Mouse (Mus musculus) mesoderm, embryonic 11.5 days (tissue): ENCODE results near the gene Tmigd1.
A peak's percentile ranks its signal among the peaks of the same experiment; 100 is the strongest.
"Not testable (repeated sequence)": the region's sequence is repeated elsewhere in the genome, so short reads cannot be mapped to it uniquely, and the experiment has no call there.

Experiments
- DNase-seq: peaks from one replicate; pipeline ENCODE4 v3.0.0-alpha.2; 2012; ENCODE audit warnings: low read depth, low spot score

The Tmigd1 gene

DNA sequence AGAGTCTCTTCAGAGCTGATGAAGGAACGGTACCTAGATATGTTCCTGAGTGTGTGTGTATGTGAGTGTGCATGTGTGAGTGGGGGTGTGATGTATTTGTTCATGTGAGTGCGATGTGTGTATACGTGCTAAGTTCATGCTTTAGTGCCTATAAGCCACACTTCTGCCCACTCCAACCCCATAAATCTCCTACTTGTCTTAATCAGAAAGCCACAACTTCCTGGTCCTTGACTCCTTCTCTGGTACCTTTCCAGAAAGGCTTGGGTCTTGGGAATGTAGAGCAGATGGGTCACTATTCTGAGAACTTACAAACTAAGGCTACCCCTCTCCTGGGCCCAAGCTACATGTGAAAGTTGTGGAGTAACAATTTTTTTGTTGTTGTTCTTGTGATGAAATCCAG is 3.2 kb upstream of the Tmigd1 start:
- DNase-seq, result no peak

DNA sequence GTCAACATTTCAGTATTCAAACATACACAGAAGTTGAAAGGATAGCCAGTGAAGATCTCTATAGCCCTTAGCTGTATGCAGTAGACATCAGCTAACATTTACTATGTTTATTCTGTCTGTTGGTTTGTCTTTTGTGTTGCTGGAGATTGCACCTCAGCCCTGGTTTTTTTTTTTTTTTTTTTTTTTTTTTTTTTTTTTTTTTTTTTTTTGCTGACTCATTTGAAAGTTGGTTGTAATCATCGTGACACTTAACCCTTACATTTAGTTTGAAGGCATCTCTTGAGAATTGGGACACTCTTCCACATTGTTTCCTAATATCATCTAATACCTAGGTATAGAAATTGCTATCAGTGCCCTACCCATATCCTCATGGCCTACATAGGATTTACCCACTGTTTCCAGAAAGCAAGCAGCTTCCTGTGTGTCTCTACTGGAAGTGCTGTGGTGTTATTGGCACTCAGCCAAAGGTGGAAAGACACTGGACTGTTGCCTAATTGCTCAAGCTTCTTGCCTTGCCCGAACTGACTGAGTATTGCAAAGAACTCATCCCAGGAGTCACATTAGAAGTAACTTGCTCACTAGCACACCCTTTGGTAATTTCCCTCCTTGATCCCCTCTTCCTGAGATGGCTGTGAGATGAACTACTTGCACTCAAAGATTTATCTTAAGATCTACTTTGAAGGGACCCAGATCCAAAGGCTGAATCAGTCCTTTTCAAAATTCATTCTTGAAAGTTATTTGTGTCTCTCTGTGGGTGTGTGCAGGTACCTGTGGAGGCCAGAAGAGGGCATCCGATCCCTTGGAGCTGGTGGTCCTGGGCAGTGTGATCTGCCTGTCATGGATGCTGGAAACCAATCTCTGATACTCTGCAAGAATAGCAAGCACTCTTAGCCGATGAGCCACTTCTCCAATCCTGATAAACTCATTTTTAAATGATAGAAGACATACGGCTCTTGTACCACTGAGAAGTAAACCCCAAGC is 1.9 kb upstream of the Tmigd1 start:
- DNase-seq, result no peak

DNA sequence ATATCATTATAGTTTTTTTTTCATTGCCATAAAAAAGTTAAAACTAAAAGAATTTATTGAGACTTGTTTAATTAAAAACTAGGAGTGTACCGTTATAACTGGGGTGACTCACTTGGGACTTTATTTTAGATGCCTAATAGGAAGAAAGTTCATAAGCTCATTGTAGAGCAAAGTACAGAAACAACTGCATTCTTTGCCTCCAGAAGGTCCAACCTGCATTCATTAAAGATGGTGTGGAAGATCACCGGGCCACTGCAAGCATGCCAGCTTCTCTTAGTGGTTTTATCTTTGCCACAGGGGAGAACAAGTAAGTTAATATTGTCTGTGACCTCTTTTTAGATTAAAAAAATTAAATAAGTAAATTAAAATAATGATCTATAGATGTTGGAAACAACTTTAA is 2.4 kb downstream of the Tmigd1 start:
- DNase-seq, result no peak

DNA sequence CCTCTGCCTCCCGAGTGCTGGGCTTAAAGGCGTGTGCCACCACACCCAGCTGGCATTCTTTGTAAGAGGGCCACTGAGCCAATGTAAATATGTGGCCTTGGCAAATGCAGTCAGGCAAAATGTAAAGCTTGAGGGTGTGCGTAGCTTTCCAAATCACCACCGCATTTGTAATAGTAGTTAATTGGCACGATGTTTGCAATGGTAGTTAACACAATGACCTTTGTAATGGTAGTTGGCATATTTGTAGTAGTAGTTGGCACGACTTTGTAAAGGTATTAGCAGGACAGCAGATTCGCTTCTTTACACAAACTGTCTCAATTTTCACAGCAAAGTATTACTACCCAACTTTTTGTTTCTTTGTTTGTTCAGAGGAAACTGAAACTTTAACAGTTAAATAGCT is 6.7 kb downstream of the Tmigd1 start:
- no peak for DNase-seq

DNA sequence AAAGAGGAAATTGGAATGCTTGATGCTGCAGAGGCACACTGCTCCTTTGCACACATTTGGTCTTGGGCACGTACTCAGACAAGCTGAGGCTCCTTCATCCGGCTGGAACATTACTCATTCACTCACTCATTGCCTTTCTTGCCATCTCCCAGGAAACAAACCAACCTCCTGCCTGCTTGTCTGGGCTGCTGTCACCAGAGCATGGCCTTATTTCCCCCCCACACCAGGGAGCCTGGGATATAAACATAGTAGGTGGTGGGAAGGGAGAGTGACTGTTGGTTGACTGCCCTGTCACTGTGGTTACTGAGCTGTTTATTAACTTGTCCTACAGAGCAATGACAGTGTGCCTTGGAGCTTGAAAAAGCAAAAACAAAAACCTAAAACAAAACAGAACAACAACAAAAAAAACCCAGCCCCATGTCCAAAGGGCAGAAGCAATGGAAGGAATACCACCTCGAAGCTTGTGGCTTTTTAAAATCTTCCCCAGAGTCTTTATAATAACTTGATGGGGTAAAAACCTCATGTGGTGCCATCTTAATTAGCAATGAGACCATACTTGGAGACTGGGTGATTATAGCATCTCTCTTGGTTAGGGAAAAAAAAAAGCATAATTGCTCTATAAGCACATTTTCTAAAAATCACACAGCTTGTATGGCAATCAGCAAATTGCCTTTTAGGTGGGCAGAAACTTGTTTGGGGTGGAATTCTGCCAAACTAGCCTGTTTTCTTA is 9.5 kb downstream of the Tmigd1 start:
- DNase-seq, result no peak

DNA sequence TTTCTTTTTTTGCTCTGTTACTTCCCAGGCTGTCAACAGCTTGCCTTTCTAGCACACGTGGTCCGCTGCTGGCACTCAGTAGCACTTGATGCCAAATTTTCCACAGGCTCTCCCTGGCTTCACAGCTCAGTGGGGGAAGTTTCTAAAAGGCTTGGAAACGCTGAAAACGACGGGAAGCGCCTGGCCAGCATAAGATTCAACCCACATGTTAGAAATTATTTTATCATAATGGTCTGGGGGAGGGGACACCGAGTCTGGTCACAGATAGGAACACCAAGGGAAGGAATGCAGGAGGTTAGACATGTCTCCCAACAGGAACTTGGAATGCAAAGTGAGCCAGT is 10.1 kb downstream of the Tmigd1 start:
- peak; percentile 45 for DNase-seq

GRCm38 (mm10) chr11:76914366-76914765 is 12.4 kb downstream of the Tmigd1 start:
- DNase-seq, result no peak

DNA sequence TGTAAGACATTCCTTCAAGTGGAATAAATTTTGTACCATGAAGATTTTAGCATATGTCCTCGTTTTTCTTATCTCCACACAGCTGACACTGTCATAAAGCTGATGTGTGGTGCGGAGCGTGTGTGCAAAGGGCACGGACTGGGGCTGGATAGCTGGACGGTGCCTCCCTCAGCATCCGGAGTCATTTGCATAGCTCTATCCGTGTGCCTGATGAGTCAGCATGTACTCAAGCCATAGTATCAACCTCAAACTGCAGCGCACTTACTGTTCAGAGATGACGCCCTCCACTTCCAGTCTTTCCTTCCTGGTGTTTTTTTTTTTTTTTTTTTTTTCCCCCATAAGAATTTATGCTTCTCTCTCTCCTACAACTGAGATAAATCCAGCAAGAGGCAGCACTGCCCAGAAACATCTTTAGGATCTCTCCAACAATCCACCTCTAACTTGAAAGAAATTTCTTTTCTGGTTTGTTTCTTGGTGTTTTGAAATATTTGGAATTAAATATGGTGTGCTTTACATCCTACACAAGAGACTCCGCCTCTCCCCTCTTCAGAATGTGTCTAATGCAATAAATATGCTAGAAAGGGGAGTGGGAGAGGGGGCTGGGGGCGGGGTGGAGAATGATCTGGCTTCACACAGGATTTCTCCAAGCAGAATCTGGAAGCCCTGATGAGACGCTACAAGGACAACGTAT is 14.7 kb downstream of the Tmigd1 start:
- DNase-seq, result peak; percentile 50

DNA sequence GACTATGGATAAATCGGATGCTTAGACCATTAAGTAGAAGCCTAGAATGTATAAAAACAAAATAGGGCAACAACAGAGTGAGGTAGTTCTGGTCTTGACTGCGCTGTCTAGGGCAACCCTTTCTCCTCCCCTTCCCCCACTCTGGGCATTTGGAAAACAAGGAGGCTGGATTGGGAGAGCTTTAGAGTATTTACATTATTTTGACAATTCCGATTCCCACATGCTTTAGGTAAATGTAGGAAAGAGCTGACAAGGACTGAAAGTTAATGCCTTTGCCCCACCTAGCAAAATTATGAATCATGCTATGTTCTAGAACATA is 15.2 kb downstream of the Tmigd1 start:
- peak; percentile 27 for DNase-seq

- no peak for DNase-seq
Observed at GRCm38 (mm10) chr11:76920607-76921006, 18.6 kb downstream of the Tmigd1 start.

- DNase-seq, result no peak
Observed at GRCm38 (mm10) chr11:76924759-76925236, 22.8 kb downstream of the Tmigd1 start, which contains the start of gene Blmh. Gene Blmh (plus strand): TSS chr11:76924809.

GRCm38 (mm10) chr11:76928586-76928985 is 26.6 kb downstream of the Tmigd1 start:
- DNase-seq, result not testable (repeated sequence)

DNA sequence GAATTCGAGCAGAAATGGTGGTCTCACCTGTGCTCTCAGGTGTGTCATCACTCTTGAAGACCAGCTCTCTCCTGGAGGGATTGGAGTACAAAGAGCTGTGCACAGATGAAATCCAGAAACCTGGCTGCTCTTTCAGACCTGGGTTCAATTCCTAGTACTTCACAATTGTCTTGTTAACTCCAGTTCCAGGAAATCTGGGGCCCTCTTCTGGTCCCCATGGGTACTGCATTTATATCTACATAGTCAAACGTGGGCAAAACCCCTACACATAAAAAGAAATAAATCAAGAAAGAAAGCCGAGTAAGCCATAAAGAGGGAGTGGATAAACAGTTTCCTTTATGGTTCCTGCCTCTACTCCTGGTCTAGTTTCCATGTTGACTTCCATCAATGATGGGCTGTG is 31.2 kb downstream of the Tmigd1 start:
- DNase-seq, result no peak

- no peak for DNase-seq
Observed at GRCm38 (mm10) chr11:76936578-76936977, 34.6 kb downstream of the Tmigd1 start.

GRCm38 (mm10) chr11:76944839-76945238 is 42.9 kb downstream of the Tmigd1 start:
- no peak for DNase-seq

DNA sequence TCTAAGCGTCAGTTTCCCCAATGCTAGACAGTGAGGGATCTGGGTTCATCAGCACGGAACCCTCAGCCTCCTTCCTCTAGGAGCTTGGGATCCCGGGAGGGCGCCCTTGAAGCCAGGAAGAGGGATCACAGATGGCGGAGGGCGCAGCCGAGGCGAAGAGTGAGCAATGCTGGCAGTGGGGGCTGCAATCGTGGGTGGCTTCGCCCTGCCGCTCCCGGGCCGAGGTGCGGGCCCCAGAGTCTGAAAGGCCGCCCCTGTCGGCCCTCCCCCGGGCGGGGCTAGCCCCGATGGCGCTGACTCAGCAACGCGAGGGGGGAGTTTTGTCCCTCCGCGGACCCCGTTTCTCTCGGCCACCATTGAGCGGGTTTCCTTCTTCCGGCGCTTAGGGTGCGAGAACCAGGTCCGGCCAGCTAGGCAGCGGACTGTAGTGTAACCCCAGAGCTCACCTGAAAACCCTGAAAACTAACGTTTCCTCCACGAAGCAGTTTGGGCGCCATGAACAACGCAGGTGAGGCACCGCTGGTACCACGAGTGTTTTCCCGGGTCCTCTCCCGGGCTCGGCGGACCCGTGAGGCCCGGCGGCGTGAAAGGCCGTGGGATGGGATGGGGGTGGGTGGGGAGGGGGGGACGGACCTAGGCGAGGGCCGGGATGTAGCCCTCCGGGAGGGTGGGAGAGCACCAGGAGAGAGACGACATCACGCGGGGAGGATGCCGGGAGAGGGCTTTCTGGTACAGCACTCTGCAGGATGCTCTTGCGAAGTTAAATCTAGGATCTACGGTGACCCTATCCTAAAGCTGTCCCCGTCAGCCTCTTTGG is 43.6 kb downstream of the Tmigd1 start:
- peak; percentile 91 for DNase-seq

DNA sequence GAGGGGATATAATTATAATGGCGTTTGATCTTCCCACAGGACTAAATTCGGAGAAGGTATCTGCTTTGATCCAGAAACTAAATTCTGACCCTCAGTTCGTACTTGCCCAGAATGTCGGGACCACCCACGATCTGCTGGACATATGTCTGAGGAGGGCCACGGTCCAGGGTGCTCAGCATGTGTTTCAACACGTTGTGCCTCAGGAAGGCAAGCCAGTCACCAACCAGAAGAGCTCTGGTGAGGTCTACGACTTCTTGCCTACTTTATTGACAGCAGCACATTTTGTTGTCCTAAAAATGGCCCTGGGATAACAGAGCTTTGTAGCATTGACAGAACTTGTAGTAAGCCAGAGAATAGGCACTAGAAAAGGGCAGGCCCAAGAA is 44.2 kb downstream of the Tmigd1 start:
- DNase-seq, result peak; percentile 30

- no peak for DNase-seq
Observed at GRCm38 (mm10) chr11:76953536-76953935, 51.6 kb downstream of the Tmigd1 start.

GRCm38 (mm10) chr11:76965703-76966102 is 63.7 kb downstream of the Tmigd1 start:
- DNase-seq, result no peak
